Mouse (Mus musculus): ENCODE results near the gene Fam53a.

Fam53a gene

GRCm38 (mm10) chr5:33630061-33630460 is 626 bp upstream of the Fam53a start:
- DNase-seq, result peak; percentile 22 to 48

- peak; percentile 27 to 62 for DNase-seq
Measured at GRCm38 (mm10) chr5:33628820-33629300, 575 bp downstream of the Fam53a start.

- peak; percentile 50 to 61 for DNase-seq
Measured at GRCm38 (mm10) chr5:33627968-33628367, 1.5 kb downstream of the Fam53a start.

- DNase-seq, result no peak
Measured at GRCm38 (mm10) chr5:33623766-33624165, 5.7 kb downstream of the Fam53a start.

- DNase-seq, result no peak
Measured at GRCm38 (mm10) chr5:33622671-33623070, 6.8 kb downstream of the Fam53a start.

GRCm38 (mm10) chr5:33614391-33614790 is 15.0 kb downstream of the Fam53a start:
- no peak for DNase-seq

GRCm38 (mm10) chr5:33611795-33612194 is 17.6 kb downstream of the Fam53a start:
- no peak for DNase-seq

GRCm38 (mm10) chr5:33609226-33609625 is 20.2 kb downstream of the Fam53a start:
- peak; percentile 31 to 36 for DNase-seq

GRCm38 (mm10) chr5:33607434-33607833 is 22.0 kb downstream of the Fam53a start:
- no peak for DNase-seq

GRCm38 (mm10) chr5:33606631-33607030 is 22.8 kb downstream of the Fam53a start:
- DNase-seq, result no peak

- peak; percentile 16 to 40 for DNase-seq
Measured at GRCm38 (mm10) chr5:33605314-33605713, 24.1 kb downstream of the Fam53a start.

- peak in 1 of 2 experiments; percentile 22 for DNase-seq
Measured at GRCm38 (mm10) chr5:33593620-33594019, 35.8 kb downstream of the Fam53a start.

- DNase-seq, result peak; percentile 58 to 87
Measured at GRCm38 (mm10) chr5:33589221-33589888, 40.1 kb downstream of the Fam53a start.

GRCm38 (mm10) chr5:33588066-33588465 is 41.4 kb downstream of the Fam53a start:
- no peak for DNase-seq

GRCm38 (mm10) chr5:33587498-33588058 is 41.9 kb downstream of the Fam53a start:
- DNase-seq, result no peak

- DNase-seq, result no peak
Measured at GRCm38 (mm10) chr5:33580336-33580735, 49.1 kb downstream of the Fam53a start.

- no peak for DNase-seq
Measured at GRCm38 (mm10) chr5:33574207-33574606, 55.2 kb downstream of the Fam53a start.

GRCm38 (mm10) chr5:33565886-33566285 is 63.5 kb downstream of the Fam53a start:
- no peak for DNase-seq

- DNase-seq, result no peak
Measured at GRCm38 (mm10) chr5:33556277-33556995, 73.0 kb downstream of the Fam53a start.
